Mouse (Mus musculus) forebrain, embryonic 16.5 days (tissue): ENCODE measurements at regions not wholly inside any gene's neighbourhood (a gene's known extent, or its start where the extent isn't known, plus 50 kb on each side); places are given as distances from the start of the nearest gene placed in this dataset.
A peak's percentile ranks its signal among the peaks of the same experiment; 100 is the strongest.
"Not testable (repeated sequence)": the region's sequence is repeated elsewhere in the genome, so short reads cannot be mapped to it uniquely, and the experiment has no call there.

ENCODE experiments used
- ATAC-seq: fragments of 200-750 bp; cut with Nextera tagmentation; 2 replicates; pipeline ENCODE4 v1.8.0; 2017; ENCODE audit warnings: mild to moderate bottlenecking, moderate library complexity
- H3K27ac ChIP-seq: fragments of 300-500 bp; sonication (generic); 2 replicates; pipeline ENCODE4 v1.5.1; 2014; ENCODE audit warnings: low read length, control low read depth
- H3K27me3 ChIP-seq: fragments of 300-500 bp; sonication (generic); replicated peaks from 2 replicates; pipeline ENCODE4 v1.6.1; 2014; ENCODE audit warnings: low read length; ENCODE audit not compliant: control insufficient read depth, insufficient read depth
- H3K36me3 ChIP-seq: fragments of 300-500 bp; sonication (generic); 2 replicates; pipeline ENCODE4 v1.6.1; 2014; ENCODE audit not compliant: control insufficient read depth, insufficient read depth
- H3K4me1 ChIP-seq: fragments of 300-500 bp; sonication (generic); replicated peaks from 2 replicates; pipeline ENCODE4 v1.6.1; 2014; ENCODE audit warnings: low read length; ENCODE audit not compliant: control insufficient read depth, insufficient read depth
- H3K4me2 ChIP-seq: fragments of 300-500 bp; sonication (generic); 2 replicates; pipeline ENCODE4 v1.6.1; 2014; ENCODE audit warnings: mild to moderate bottlenecking, low read length, control low read depth
- H3K4me3 ChIP-seq: fragments of 300-500 bp; sonication (generic); replicated peaks from 2 replicates; pipeline ENCODE4 v1.5.1; 2014; ENCODE audit warnings: mild to moderate bottlenecking, low read length, control low read depth
- H3K9ac ChIP-seq: fragments of 300-500 bp; sonication (generic); replicated peaks from 2 replicates; pipeline ENCODE4 v1.6.1; 2014; ENCODE audit warnings: low read depth, low read length, control low read depth
- H3K9me3 ChIP-seq: fragments of 300-500 bp; sonication (generic); 2 replicates; pipeline ENCODE4 v1.6.1; 2016; ENCODE audit warnings: low read length; ENCODE audit not compliant: control insufficient read depth
- WGBS: fragments of 180-500 bp; shearing (Covaris S2); extraction: QIAGEN DNeasy Blood & Tissue Kit; methylation state at CpG from one replicate; pipeline ENCODE4 v1.1.7; 2014; 5-methylcytosine and 5-hydroxymethylcytosine counted together

- H3K36me3 ChIP-seq = no peaks in the 10 kb centered on the region
- no peaks in the 10 kb centered on the region for H3K4me1 ChIP-seq
- no peak for ATAC-seq
- H3K4me3 ChIP-seq = no peak overlapping the region
- no peak overlapping the region for H3K4me2 ChIP-seq
- H3K9me3 ChIP-seq = no peaks in the 10 kb centered on the region
- H3K27ac ChIP-seq = no peak overlapping the region
- H3K27me3 ChIP-seq = no peaks in the 10 kb centered on the region
- H3K9ac ChIP-seq = no peak overlapping the region
Measured at GRCm38 (mm10) chr5:91776971-91777370, 185.9 kb downstream of the Rchy1 start.

GRCm38 (mm10) chr5:91774065-91774464 lies 188.8 kb downstream of the Rchy1 start:
- Histone ChIP-seq H3K36me3 (no peaks in the 10 kb centered on the region), H3K9ac (no peak overlapping the region), H3K9me3 (no peaks in the 10 kb centered on the region), H3K4me2 (no peak overlapping the region), H3K27me3 (no peaks in the 10 kb centered on the region), H3K27ac (no peak overlapping the region), H3K4me1 (no peaks in the 10 kb centered on the region), H3K4me3 (no peak overlapping the region)
- WGBS = 82% methylated on average over 3 of the region's 3 CpGs
- no peak for ATAC-seq

- Histone ChIP-seq H3K36me3 (no peaks in the 10 kb centered on the region), H3K9ac (no peak overlapping the region), H3K27me3 (no peaks in the 10 kb centered on the region), H3K9me3 (no peaks in the 10 kb centered on the region), H3K27ac (no peak overlapping the region; the same call in 1 of the 2 replicates), H3K4me1 (peaks cover 8% of the 10 kb centered on the region), H3K4me3 (no peak overlapping the region), H3K4me2 (no peak overlapping the region)
- 51% methylated on average over 7 of the region's 7 CpGs for WGBS
- no peak; the same call in 1 of the 2 replicates for ATAC-seq
Measured at GRCm38 (mm10) chr5:91767886-91768285, 195.0 kb downstream of the Rchy1 start.

GRCm38 (mm10) chr5:91767060-91767459 lies 195.8 kb downstream of the Rchy1 start:
- H3K4me3 ChIP-seq = no peak overlapping the region
- H3K36me3 ChIP-seq = no peaks in the 10 kb centered on the region
- H3K9me3 ChIP-seq = no peaks in the 10 kb centered on the region
- no peaks in the 10 kb centered on the region for H3K27me3 ChIP-seq
- no peak overlapping the region for H3K4me2 ChIP-seq
- peaks cover 8% of the 10 kb centered on the region for H3K4me1 ChIP-seq
- H3K27ac ChIP-seq = no peak overlapping the region
- ATAC-seq = no peak
- 57% methylated on average over 10 of the region's 10 CpGs for WGBS
- no peak overlapping the region for H3K9ac ChIP-seq

- H3K4me3 ChIP-seq = no peak overlapping the region
- no peaks in the 10 kb centered on the region for H3K36me3 ChIP-seq
- H3K27me3 ChIP-seq = no peaks in the 10 kb centered on the region
- H3K9me3 ChIP-seq = no peaks in the 10 kb centered on the region
- no peak overlapping the region for H3K9ac ChIP-seq
- peak; percentile 85 for ATAC-seq
- H3K4me2 ChIP-seq = 0 out of 2 replicates have a peak overlapping the region, but pooled peaks have one; percentile 8
- H3K4me1 ChIP-seq = peaks cover 8% of the 10 kb centered on the region
- 4% methylated on average over 10 of the region's 10 CpGs for WGBS
- no peak overlapping the region for H3K27ac ChIP-seq
Measured at GRCm38 (mm10) chr5:91764621-91765020, 198.2 kb downstream of the Rchy1 start.

- no peak for ATAC-seq
- Histone ChIP-seq H3K4me3 (no peak overlapping the region), H3K36me3 (no peaks in the 10 kb centered on the region), H3K27me3 (no peaks in the 10 kb centered on the region), H3K9me3 (no peaks in the 10 kb centered on the region), H3K27ac (no peak overlapping the region), H3K4me1 (peaks cover 8% of the 10 kb centered on the region), H3K9ac (no peak overlapping the region), H3K4me2 (no peak overlapping the region)
- WGBS = 90% methylated on average over 6 of the region's 6 CpGs
Measured at GRCm38 (mm10) chr5:91762589-91762988, 200.3 kb downstream of the Rchy1 start.

- Histone ChIP-seq H3K4me1 (no peaks in the 10 kb centered on the region), H3K9ac (no peak overlapping the region), H3K9me3 (no peaks in the 10 kb centered on the region), H3K4me2 (no peak overlapping the region), H3K27ac (no peak overlapping the region), H3K36me3 (no peaks in the 10 kb centered on the region), H3K4me3 (no peak overlapping the region), H3K27me3 (no peaks in the 10 kb centered on the region)
- peak; percentile 31; the same call in 1 of the 2 replicates for ATAC-seq
- 63% methylated on average over 10 of the region's 10 CpGs for WGBS
Measured at GRCm38 (mm10) chr5:91755958-91756357, 206.9 kb downstream of the Rchy1 start.

GRCm38 (mm10) chr5:91752846-91753245 lies 210.0 kb downstream of the Rchy1 start:
- 93% methylated on average over 17 of the region's 17 CpGs for WGBS
- H3K36me3 ChIP-seq, ATAC-seq, H3K4me1 ChIP-seq, H3K4me3 ChIP-seq, H3K27ac ChIP-seq, H3K9me3 ChIP-seq, H3K4me2 ChIP-seq, H3K27me3 ChIP-seq, H3K9ac ChIP-seq: not testable (repeated sequence)

- H3K9ac ChIP-seq = no peak overlapping the region
- no peak overlapping the region for H3K4me3 ChIP-seq
- no peaks in the 10 kb centered on the region for H3K4me1 ChIP-seq
- H3K36me3 ChIP-seq = no peaks in the 10 kb centered on the region
- no peak overlapping the region for H3K4me2 ChIP-seq
- H3K27me3 ChIP-seq = no peaks in the 10 kb centered on the region
- ATAC-seq = no peak
- WGBS = 77% methylated on average over 6 of the region's 6 CpGs
- H3K27ac ChIP-seq = no peak overlapping the region
- H3K9me3 ChIP-seq = no peaks in the 10 kb centered on the region
Measured at GRCm38 (mm10) chr5:91751168-91751567, 211.7 kb downstream of the Rchy1 start.

GRCm38 (mm10) chr5:91746077-91746476 lies 216.8 kb downstream of the Rchy1 start:
- no peaks in the 10 kb centered on the region for H3K9me3 ChIP-seq
- H3K4me1 ChIP-seq = no peaks in the 10 kb centered on the region
- no peak overlapping the region for H3K27ac ChIP-seq
- H3K4me3 ChIP-seq = no peak overlapping the region
- no peak for ATAC-seq
- no peak overlapping the region for H3K4me2 ChIP-seq
- H3K36me3 ChIP-seq = no peaks in the 10 kb centered on the region
- no peaks in the 10 kb centered on the region for H3K27me3 ChIP-seq
- 80% methylated on average over 5 of the region's 5 CpGs for WGBS
- no peak overlapping the region for H3K9ac ChIP-seq
